Mouse (Mus musculus) testis, adult 2 months (tissue): ENCODE data around the gene Gab1. TPM values are rescaled to one million over a fixed set of nuclear protein-coding genes. Genes with fewer than 3 reads are reported as not detected.

Experiments
- H3K27ac ChIP-seq: fragments of 200-500 bp; 2 replicates; pipeline ENCODE4 v1.5.1; 2012; ENCODE audit warnings: low read depth, low read length; ENCODE audit not compliant: control insufficient read depth, insufficient read depth
- H3K27me3 ChIP-seq: fragments of 200-500 bp; 2 replicates; pipeline ENCODE4 v1.6.1; 2012; ENCODE audit warnings: mild to moderate bottlenecking, low read length, moderate library complexity; ENCODE audit not compliant: control insufficient read depth, insufficient read depth
- H3K36me3 ChIP-seq: fragments of 200-500 bp; 2 replicates; pipeline ENCODE4 v1.6.1; 2012; ENCODE audit warnings: mild to moderate bottlenecking, low read length; ENCODE audit not compliant: control insufficient read depth, insufficient read depth
- H3K4me1 ChIP-seq: fragments of 200-500 bp; 2 replicates; pipeline ENCODE4 v1.6.1; 2012; ENCODE audit warnings: low read length; ENCODE audit not compliant: control insufficient read depth, insufficient read depth
- H3K4me3 ChIP-seq: fragments of 200-500 bp; 2 replicates; pipeline ENCODE4 v1.5.1; 2012; ENCODE audit warnings: low read depth, mild to moderate bottlenecking, low read length, moderate library complexity, mixed read lengths; ENCODE audit not compliant: control insufficient read depth
- CTCF ChIP-seq: fragments of 200-500 bp; IDR thresholded peaks from 2 replicates; pipeline ENCODE4 v1.5.1; 2012; ENCODE audit warnings: low read depth, mild to moderate bottlenecking, inconsistent platforms, low read length, moderate library complexity; ENCODE audit not compliant: control insufficient read depth, insufficient read depth, insufficient replicate concordance
- POLR2A ChIP-seq: fragments of 200-500 bp; IDR thresholded peaks from 2 replicates; pipeline ENCODE4 v1.6.1; 2012; ENCODE audit warnings: low read depth, mild to moderate bottlenecking, inconsistent platforms, low read length, moderate library complexity; ENCODE audit not compliant: control insufficient read depth
- polyA plus RNA-seq: library from polyadenylated mRNA; depleted of rRNA; stranded (reverse); fragments of >200 nt; gene quantifications from 2 replicates; pipeline ENCODE4 v1.2.3, GENCODE M21; 2012

The Gab1 gene
- polyA plus RNA-seq, 1 experiment: 11.3 TPM

DNA sequence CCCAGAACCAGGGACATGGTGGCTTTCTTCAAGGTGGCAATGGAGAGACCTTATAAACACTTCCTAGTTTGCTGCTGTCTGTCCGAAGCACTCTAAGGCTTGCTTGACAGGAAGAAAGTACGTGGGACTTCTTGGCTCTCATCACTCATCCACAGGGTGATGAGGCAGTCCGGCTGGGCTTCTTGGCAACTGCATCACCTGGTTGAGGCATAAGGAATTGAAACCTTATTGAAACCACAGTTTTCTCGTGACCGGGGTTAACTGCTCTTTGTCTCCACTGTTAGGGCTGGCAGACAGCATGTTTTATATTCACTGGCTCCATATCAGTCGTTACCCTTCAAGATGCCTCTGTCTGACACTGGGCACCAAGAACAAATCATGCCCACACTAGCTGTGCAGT lies 40.2 kb downstream of the Gab1 start:
- no peaks in the 10 kb centered on the region for H3K27me3 ChIP-seq
- H3K4me3 ChIP-seq: no peak overlapping the region
- TF ChIP-seq CTCF (no peak), POLR2A (no peak)
- H3K27ac ChIP-seq: no peak overlapping the region
- no peaks in the 10 kb centered on the region; the same call in 1 of the 2 replicates for H3K36me3 ChIP-seq
- H3K4me1 ChIP-seq: no peaks in the 10 kb centered on the region

GRCm38 (mm10) chr8:80838199-80838598 lies 42.1 kb downstream of the Gab1 start:
- H3K4me1 ChIP-seq: no peaks in the 10 kb centered on the region
- H3K27me3 ChIP-seq: no peaks in the 10 kb centered on the region
- no peaks in the 10 kb centered on the region; the same call in 1 of the 2 replicates for H3K36me3 ChIP-seq
- H3K4me3 ChIP-seq: no peak overlapping the region
- TF ChIP-seq CTCF (no peak), POLR2A (no peak)
- H3K27ac ChIP-seq: no peak overlapping the region

DNA sequence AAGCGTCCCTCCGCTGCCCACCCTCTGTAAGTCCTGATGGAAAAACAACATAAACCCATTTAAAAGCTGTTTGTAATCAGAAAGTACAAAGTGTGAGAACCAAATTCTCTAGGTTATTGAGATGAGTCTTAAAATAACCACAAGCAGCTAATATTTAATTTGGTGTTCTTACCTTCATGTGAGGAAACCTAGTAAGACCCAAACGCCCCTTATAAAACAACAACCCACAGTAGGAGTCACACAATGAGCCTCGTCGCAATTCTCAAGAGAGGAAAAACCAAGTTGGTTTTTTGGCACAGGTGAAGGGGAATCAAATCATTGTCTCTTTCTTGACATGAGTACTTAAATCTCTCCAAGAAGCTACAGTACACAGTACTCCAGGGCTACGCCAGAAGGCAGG lies 44.9 kb downstream of the Gab1 start:
- H3K4me3 ChIP-seq: no peak overlapping the region
- TF ChIP-seq CTCF (no peak), POLR2A (no peak)
- no peaks in the 10 kb centered on the region for H3K27me3 ChIP-seq
- H3K27ac ChIP-seq: no peak overlapping the region
- H3K4me1 ChIP-seq: no peaks in the 10 kb centered on the region
- H3K36me3 ChIP-seq: no peaks in the 10 kb centered on the region; the same call in 1 of the 2 replicates

GRCm38 (mm10) chr8:80834443-80834842 lies 45.9 kb downstream of the Gab1 start:
- H3K27me3 ChIP-seq: no peaks in the 10 kb centered on the region
- no peaks in the 10 kb centered on the region for H3K4me1 ChIP-seq
- H3K36me3 ChIP-seq: no peaks in the 10 kb centered on the region
- no peak for TF ChIP-seq CTCF
- no peak for TF ChIP-seq POLR2A
- H3K4me3 ChIP-seq: no peak overlapping the region
- no peak overlapping the region for H3K27ac ChIP-seq

DNA sequence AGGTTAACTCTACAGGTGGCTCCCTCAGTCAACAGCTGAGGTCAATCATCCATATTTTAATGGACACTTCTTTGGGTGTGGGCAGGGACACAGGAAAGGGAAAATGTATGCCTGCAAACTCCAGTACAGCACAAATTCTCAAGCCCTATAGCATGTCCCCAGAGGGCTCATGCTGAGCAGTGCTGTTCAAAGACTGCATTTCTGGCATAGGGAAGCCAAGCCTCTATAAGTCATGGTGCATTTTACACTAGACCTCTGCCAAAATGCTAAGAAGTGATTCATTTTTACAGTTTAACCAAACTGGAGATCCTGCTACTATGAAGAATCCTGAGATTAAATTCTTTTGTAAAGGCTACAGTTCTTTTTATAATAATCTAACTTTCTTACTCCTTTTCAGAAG lies 47.8 kb downstream of the Gab1 start:
- Histone ChIP-seq H3K4me3 (no peak overlapping the region), H3K36me3 (no peaks in the 10 kb centered on the region), H3K27ac (no peak overlapping the region), H3K4me1 (no peaks in the 10 kb centered on the region), H3K27me3 (no peaks in the 10 kb centered on the region)
- no peak for TF ChIP-seq CTCF

- Histone ChIP-seq H3K27me3 (no peaks in the 10 kb centered on the region), H3K27ac (no peak overlapping the region), H3K4me3 (no peak overlapping the region), H3K36me3 (no peaks in the 10 kb centered on the region), H3K4me1 (no peaks in the 10 kb centered on the region)
- TF ChIP-seq POLR2A (no peak), CTCF (no peak)
Observed at GRCm38 (mm10) chr8:80831876-80832524, 48.3 kb downstream of the Gab1 start.

DNA sequence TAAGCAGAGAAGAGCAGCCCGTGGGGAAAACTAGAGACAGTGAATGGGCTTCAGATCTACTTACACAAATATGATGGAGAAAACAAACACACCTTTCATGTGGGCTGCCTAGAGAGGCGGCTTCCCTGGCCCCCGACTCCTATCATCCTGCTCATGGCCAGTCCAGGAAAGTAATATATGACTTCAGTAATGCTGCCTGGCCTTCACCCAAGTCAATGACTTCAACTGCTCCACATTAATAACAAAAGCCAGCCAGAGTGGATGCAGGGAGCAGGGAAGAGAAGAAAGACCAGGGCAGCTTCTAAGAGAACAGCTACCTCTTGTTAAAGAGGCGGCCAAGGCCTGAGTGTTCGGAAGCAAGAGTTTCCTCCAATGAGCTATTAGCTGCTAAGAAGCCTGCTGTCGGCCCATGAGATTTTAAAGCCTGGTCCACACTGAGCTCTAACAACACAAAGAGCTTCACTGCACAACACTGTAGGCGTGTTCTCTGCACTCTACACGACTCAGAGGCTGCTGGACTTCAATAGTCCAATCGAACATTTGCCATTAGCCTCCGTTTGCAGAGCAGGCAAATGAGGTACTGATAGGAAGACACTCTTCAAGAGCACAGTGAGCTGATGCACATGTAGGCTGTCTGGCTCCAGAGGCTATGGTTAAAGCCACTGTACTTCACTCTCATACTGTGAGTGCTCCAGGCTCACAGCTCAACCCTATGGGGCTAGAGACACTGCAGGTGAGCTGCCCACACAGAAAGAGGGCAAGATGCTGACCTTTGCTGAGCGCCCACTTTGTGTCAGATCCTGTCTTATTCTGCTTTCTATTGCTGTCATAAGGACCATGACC lies 49.4 kb downstream of the Gab1 start:
- no peaks in the 10 kb centered on the region for H3K4me1 ChIP-seq
- no peak overlapping the region for H3K4me3 ChIP-seq
- H3K27ac ChIP-seq: peak overlapping the region; percentile 28; the same call in 1 of the 2 replicates
- TF ChIP-seq CTCF: no peak
- TF ChIP-seq POLR2A: no peak
- no peaks in the 10 kb centered on the region for H3K27me3 ChIP-seq
- H3K36me3 ChIP-seq: no peaks in the 10 kb centered on the region

DNA sequence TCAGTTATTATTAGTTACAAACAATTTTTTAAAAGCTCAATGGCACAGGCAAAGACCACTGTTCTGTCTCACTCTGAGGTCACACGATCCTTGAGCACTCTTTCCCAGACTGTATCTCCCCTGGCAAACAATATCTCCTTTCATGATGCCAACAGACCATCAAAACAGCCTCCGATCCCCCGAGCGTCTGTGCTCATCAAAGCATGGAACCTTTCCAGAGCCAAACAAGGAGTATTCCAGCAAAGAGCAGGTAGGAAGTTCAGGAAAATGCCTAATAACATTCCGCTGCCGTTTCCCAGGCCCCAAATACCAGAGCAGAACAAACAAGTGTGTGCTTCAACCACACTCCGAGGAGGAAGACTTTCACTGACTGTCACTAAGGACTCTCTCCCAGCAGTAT lies 50.2 kb downstream of the Gab1 start:
- no peak for TF ChIP-seq POLR2A
- TF ChIP-seq CTCF: no peak
- peak overlapping the region; percentile 38; the same call in 1 of the 2 replicates for H3K4me3 ChIP-seq
- H3K4me1 ChIP-seq: no peaks in the 10 kb centered on the region
- H3K27ac ChIP-seq: no peak overlapping the region; the same call in 1 of the 2 replicates
- no peaks in the 10 kb centered on the region for H3K36me3 ChIP-seq
- no peaks in the 10 kb centered on the region for H3K27me3 ChIP-seq
